Mouse (Mus musculus) cerebellum, adult (tissue): ENCODE data around the gene Nyap2.

Experiments
- ATAC-seq: cut with Nextera tagmentation; 2 replicates; pipeline ENCODE4 v1.9.2; 2017; ENCODE audit warnings: mild to moderate bottlenecking, moderate library complexity, mixed read lengths; ENCODE audit not compliant: insufficient number of reproducible peaks, low FRiP score, low TSS enrichment

Gene Nyap2

GRCm38 (mm10) chr1:81076831-81077664 is at the start of gene Nyap2:
Gene Nyap2, plus strand, starts transcription at chr1:81076950.
- peak; percentile 89 for ATAC-seq

- ATAC-seq, result no peak
These were observed 33.6 kb upstream of the Nyap2 start for GRCm38 (mm10) chr1:81042907-81043868.

GRCm38 (mm10) chr1:81058340-81058739 is 18.4 kb upstream of the Nyap2 start:
- no peak for ATAC-seq

- ATAC-seq, result no peak
These were observed 17.9 kb upstream of the Nyap2 start for GRCm38 (mm10) chr1:81058835-81059234.

GRCm38 (mm10) chr1:81062811-81063210 is 13.9 kb upstream of the Nyap2 start:
- no peak for ATAC-seq

- ATAC-seq, result peak; percentile 88
These were observed 491 bp upstream of the Nyap2 start for GRCm38 (mm10) chr1:81076259-81076658.

- peak; percentile 51 for ATAC-seq
These were observed 1.0 kb downstream of the Nyap2 start for GRCm38 (mm10) chr1:81077665-81078314.

- ATAC-seq, result no peak
These were observed 10.7 kb downstream of the Nyap2 start for GRCm38 (mm10) chr1:81087485-81087884.

- no peak for ATAC-seq
These were observed 13.7 kb downstream of the Nyap2 start for GRCm38 (mm10) chr1:81090400-81090799.

- ATAC-seq, result no peak
These were observed 14.2 kb downstream of the Nyap2 start for GRCm38 (mm10) chr1:81090979-81091378.

GRCm38 (mm10) chr1:81092056-81092455 is 15.3 kb downstream of the Nyap2 start:
- no peak for ATAC-seq

- ATAC-seq, result peak; percentile 47; the same call in 1 of the 2 replicates
These were observed 16.1 kb downstream of the Nyap2 start for GRCm38 (mm10) chr1:81092886-81093285.

GRCm38 (mm10) chr1:81098950-81099349 is 22.2 kb downstream of the Nyap2 start:
- ATAC-seq, result no peak

GRCm38 (mm10) chr1:81101749-81102148 is 25.0 kb downstream of the Nyap2 start:
- ATAC-seq, result no peak

GRCm38 (mm10) chr1:81119732-81120131 is 43.0 kb downstream of the Nyap2 start:
- ATAC-seq, result peak; percentile 70

GRCm38 (mm10) chr1:81132007-81132712 is 55.4 kb downstream of the Nyap2 start:
- ATAC-seq, result peak; percentile 94

GRCm38 (mm10) chr1:81143855-81144254 is 67.1 kb downstream of the Nyap2 start:
- no peak for ATAC-seq

GRCm38 (mm10) chr1:81145576-81145975 is 68.8 kb downstream of the Nyap2 start:
- no peak for ATAC-seq

- no peak for ATAC-seq
These were observed 92.5 kb downstream of the Nyap2 start for GRCm38 (mm10) chr1:81169245-81169644.

GRCm38 (mm10) chr1:81172703-81173102 is 96.0 kb downstream of the Nyap2 start:
- no peak for ATAC-seq
